Mouse (Mus musculus): ENCODE results near the gene Cdc42bpg. TPM values are rescaled to one million over a fixed set of nuclear protein-coding genes. Genes with fewer than 3 reads are reported as not detected.
"Not testable (repeated sequence)": the region's sequence is repeated elsewhere in the genome, so short reads cannot be mapped to it uniquely, and the experiment has no call there.

The Cdc42bpg gene
- polyA plus RNA-seq, 1 experiment from 2014 or later = 1.0 TPM

GRCm38 (mm10) chr19:6285632-6286433, 20.4 kb upstream of the Cdc42bpg start:
- peaks cover 29% of the 10 kb centered on the region for H3K36me3 ChIP-seq (ENCODE audit: insufficient read depth, low read length)
- no peak overlapping the region for H3K4me3 ChIP-seq (replicated peaks; ENCODE audit: low read depth, low read length)
- H3K9me3 ChIP-seq (replicated peaks; ENCODE audit: low read length) = no peaks in the 10 kb centered on the region
- H3K4me2 ChIP-seq (ENCODE audit: low read length) = no peak overlapping the region
- no peak overlapping the region for H3K9ac ChIP-seq (ENCODE audit: low read depth, low read length)
- DNase-seq (ENCODE audit: low spot score) (no peak), ATAC-seq (replicated peaks; ENCODE audit: low FRiP score, low read depth) (no peak)
- 0 out of 2 replicates have a peak, but pooled peaks cover 8% of the 10 kb centered on the region for H3K4me1 ChIP-seq (replicated peaks; ENCODE audit: insufficient read depth, low read length)
- no peak for TF ChIP-seq CTCF (IDR thresholded peaks at IDR 0.05; ENCODE audit: low read depth)
- no peaks in the 10 kb centered on the region for H3K27me3 ChIP-seq (ENCODE audit: insufficient read depth, low read length)
- H3K27ac ChIP-seq = peak overlapping the region; percentile 36; the same call in 1 of the 2 replicates
- 64% methylated on average over 7 of the region's 7 CpGs for WGBS

- Histone ChIP-seq H3K27me3 (ENCODE audit: insufficient read depth, low read length) (no peaks in the 10 kb centered on the region), H3K4me3 (replicated peaks; ENCODE audit: low read depth, low read length) (no peak overlapping the region), H3K4me1 (replicated peaks; ENCODE audit: insufficient read depth, low read length) (0 out of 2 replicates have a peak, but pooled peaks cover 8% of the 10 kb centered on the region), H3K4me2 (ENCODE audit: low read length) (no peak overlapping the region), H3K36me3 (ENCODE audit: insufficient read depth, low read length) (peaks cover 20% of the 10 kb centered on the region; the same call in 1 of the 2 replicates), H3K9me3 (replicated peaks; ENCODE audit: low read length) (no peaks in the 10 kb centered on the region), H3K9ac (ENCODE audit: low read depth, low read length) (0 out of 2 replicates have a peak overlapping the region, but pooled peaks have one; percentile 8), H3K27ac (no peak overlapping the region)
- no peak for DNase-seq (ENCODE audit: low spot score)
- 86% methylated on average over 19 of the region's 19 CpGs for WGBS
- TF ChIP-seq CTCF (IDR thresholded peaks at IDR 0.05; ENCODE audit: low read depth) = no peak
- no peak for ATAC-seq (replicated peaks; ENCODE audit: low FRiP score, low read depth)
These were observed 19.5 kb upstream of the Cdc42bpg start for GRCm38 (mm10) chr19:6286434-6287401.

- TF ChIP-seq CTCF (IDR thresholded peaks at IDR 0.05; ENCODE audit: low read depth) = no peak
- ATAC-seq (replicated peaks; ENCODE audit: low FRiP score, low read depth) (no peak), DNase-seq (ENCODE audit: low spot score) (no peak)
- WGBS = 67% methylated on average over 13 of the region's 13 CpGs
- 0 out of 2 replicates have a peak, but pooled peaks cover 13% of the 10 kb centered on the region for H3K36me3 ChIP-seq (ENCODE audit: insufficient read depth, low read length)
- no peak overlapping the region for H3K4me2 ChIP-seq (ENCODE audit: low read length)
- H3K9me3 ChIP-seq (replicated peaks; ENCODE audit: low read length) = no peaks in the 10 kb centered on the region
- no peaks in the 10 kb centered on the region for H3K27me3 ChIP-seq (ENCODE audit: insufficient read depth, low read length)
- 0 out of 2 replicates have a peak, but pooled peaks cover 8% of the 10 kb centered on the region for H3K4me1 ChIP-seq (replicated peaks; ENCODE audit: insufficient read depth, low read length)
- no peak overlapping the region for H3K4me3 ChIP-seq (replicated peaks; ENCODE audit: low read depth, low read length)
- no peak overlapping the region for H3K9ac ChIP-seq (ENCODE audit: low read depth, low read length)
- H3K27ac ChIP-seq = no peak overlapping the region; the same call in 1 of the 2 replicates
These were observed 17.9 kb upstream of the Cdc42bpg start for GRCm38 (mm10) chr19:6288236-6288894.

- Histone ChIP-seq H3K4me2 (ENCODE audit: low read length) (no peak overlapping the region), H3K4me1 (replicated peaks; ENCODE audit: insufficient read depth, low read length) (0 out of 2 replicates have a peak, but pooled peaks cover 8% of the 10 kb centered on the region), H3K36me3 (ENCODE audit: insufficient read depth, low read length) (peaks cover 14% of the 10 kb centered on the region), H3K4me3 (replicated peaks; ENCODE audit: low read depth, low read length) (no peak overlapping the region), H3K9me3 (replicated peaks; ENCODE audit: low read length) (no peaks in the 10 kb centered on the region), H3K27me3 (ENCODE audit: insufficient read depth, low read length) (no peaks in the 10 kb centered on the region), H3K27ac (no peak overlapping the region), H3K9ac (ENCODE audit: low read depth, low read length) (no peak overlapping the region)
- TF ChIP-seq CTCF (IDR thresholded peaks at IDR 0.05; ENCODE audit: low read depth) = 0 out of 2 replicates have a peak, but pooled peaks have one; percentile 9
- no peak for ATAC-seq (replicated peaks; ENCODE audit: low FRiP score, low read depth)
- WGBS = 90% methylated on average over 14 of the region's 14 CpGs
- no peak for DNase-seq (ENCODE audit: low spot score)
These were observed 16.5 kb upstream of the Cdc42bpg start for GRCm38 (mm10) chr19:6289696-6290238.

GRCm38 (mm10) chr19:6290720-6291116, 15.5 kb upstream of the Cdc42bpg start:
- not testable (repeated sequence) for ATAC-seq (replicated peaks; ENCODE audit: low FRiP score, low read depth); H3K27me3 ChIP-seq (ENCODE audit: insufficient read depth, low read length); H3K4me3 ChIP-seq (replicated peaks; ENCODE audit: low read depth, low read length); DNase-seq (ENCODE audit: low spot score); H3K4me1 ChIP-seq (replicated peaks; ENCODE audit: insufficient read depth, low read length); H3K9ac ChIP-seq (ENCODE audit: low read depth, low read length); H3K9me3 ChIP-seq (replicated peaks; ENCODE audit: low read length); H3K4me2 ChIP-seq (ENCODE audit: low read length)
- Histone ChIP-seq H3K27ac (peak overlapping the region; percentile 82), H3K36me3 (ENCODE audit: insufficient read depth, low read length) (peaks cover 19% of the 10 kb centered on the region)
- WGBS = 72% methylated on average over 5 of the region's 6 CpGs
